Mouse (Mus musculus) CH12.LX (cell line): ENCODE data around the gene Man2a1. TPM values are rescaled to one million over a fixed set of nuclear protein-coding genes. Genes with fewer than 3 reads are reported as not detected.

Source experiments
- DNase-seq: peaks from one replicate; pipeline ENCODE4 v3.0.0-alpha.2; 2013; ENCODE audit errors: extremely low read depth
- H3K27ac ChIP-seq: 2 replicates; pipeline ENCODE4 v1.5.1; 2012; ENCODE audit warnings: low read depth, mild to moderate bottlenecking, control low read depth, moderate library complexity; ENCODE audit not compliant: insufficient read depth
- H3K27me3 ChIP-seq: replicated peaks from 2 replicates; pipeline ENCODE3; 2012; ENCODE audit warnings: inconsistent platforms
- H3K36me3 ChIP-seq, 2 experiments: replicated peaks in 1 of 2; 2 replicates each; pipeline versions ENCODE3 to v1.6.1; 2012; ENCODE audit warnings: inconsistent platforms in 1 of 2, low read length in 1 of 2, mild to moderate bottlenecking in 1 of 2, mixed read lengths in 1 of 2, moderate library complexity in 1 of 2; ENCODE audit not compliant: control insufficient read depth in 1 of 2, insufficient read depth in 1 of 2
- H3K4me1 ChIP-seq, 2 experiments: 2 replicates each; pipeline ENCODE4 v1.6.1; 2012; ENCODE audit warnings: inconsistent platforms in 1 of 2, moderate library complexity in 1 of 2; ENCODE audit not compliant: insufficient read depth in 2 of 2, control insufficient read depth in 1 of 2
- H3K4me2 ChIP-seq: 2 replicates; pipeline ENCODE4 v1.6.1; 2012; ENCODE audit warnings: low read depth, mild to moderate bottlenecking, control low read depth; ENCODE audit not compliant: poor library complexity, insufficient read depth, severe bottlenecking
- H3K4me3 ChIP-seq, 3 experiments: fragments of 150-350 bp in 1 of 3; sonication (generic) in 1 of 3; replicated peaks in 1 of 3; 2 replicates each; pipeline versions ENCODE3 to v1.5.1; 2011 to 2012; ENCODE audit warnings: low read depth in 2 of 3, low read length in 2 of 3, mild to moderate bottlenecking in 2 of 3, moderate library complexity in 2 of 3, control low read depth in 1 of 3, improper control_type of control experiment in 1 of 3, inconsistent platforms in 1 of 3, mixed read lengths in 1 of 3; ENCODE audit not compliant: poor library complexity in 1 of 3
- H3K79me2 ChIP-seq: replicated peaks from 2 replicates; pipeline ENCODE4 v1.6.1; 2012; ENCODE audit warnings: mild to moderate bottlenecking, moderate library complexity; ENCODE audit not compliant: control insufficient read depth, poor library complexity, insufficient read depth, severe bottlenecking; ENCODE audit errors: extremely low read depth
- H3K9ac ChIP-seq: 2 replicates; pipeline ENCODE4 v1.6.1; 2012; ENCODE audit warnings: low read depth, mild to moderate bottlenecking, control low read depth, moderate library complexity; ENCODE audit not compliant: insufficient read depth
- H3K9me3 ChIP-seq: replicated peaks from 2 replicates; pipeline ENCODE3; 2012; ENCODE audit warnings: low read length, inconsistent platforms, mixed read lengths
- CTCF ChIP-seq, 2 experiments: IDR thresholded peaks in 1 of 2; conservative IDR thresholded peaks in 1 of 2; 2 replicates each; pipeline ENCODE4 v1.5.1; 2011 to 2012; ENCODE audit warnings: low read depth in 2 of 2, low read length in 2 of 2, improper control_type of control experiment in 1 of 2, inconsistent platforms in 1 of 2, mild to moderate bottlenecking in 1 of 2, moderate library complexity in 1 of 2
- E2F4 ChIP-seq: IDR thresholded peaks from 2 replicates; pipeline ENCODE4 v1.6.1; 2011; ENCODE audit warnings: low read depth, low read length, improper control_type of control experiment; ENCODE audit not compliant: insufficient replicate concordance
- EP300 ChIP-seq: IDR thresholded peaks from 2 replicates; pipeline ENCODE4 v1.6.1; 2011; ENCODE audit warnings: low read length, improper control_type of control experiment
- HCFC1 ChIP-seq: IDR thresholded peaks from 2 replicates; pipeline ENCODE4 v1.6.1; 2012; ENCODE audit warnings: low read depth, mild to moderate bottlenecking, inconsistent platforms, low read length, improper control_type of control experiment
- IRF4 ChIP-seq: IDR thresholded peaks from 2 replicates; pipeline ENCODE4 v1.6.1; 2014; ENCODE audit warnings: low read depth, mild to moderate bottlenecking, inconsistent platforms, low read length, improper control_type of control experiment
- JUN ChIP-seq: IDR thresholded peaks from 2 replicates; pipeline ENCODE4 v1.6.1; 2011; ENCODE audit warnings: low read depth, mild to moderate bottlenecking, low read length, improper control_type of control experiment, moderate library complexity; ENCODE audit not compliant: insufficient read depth
- KAT2A ChIP-seq: IDR thresholded peaks from 2 replicates; pipeline ENCODE4 v1.6.1; 2012; ENCODE audit warnings: low read length, improper control_type of control experiment, inconsistent platforms; ENCODE audit not compliant: insufficient replicate concordance
- MAX ChIP-seq: IDR thresholded peaks from 2 replicates; pipeline ENCODE4 v1.6.1; 2011; ENCODE audit warnings: low read length, improper control_type of control experiment
- MYC ChIP-seq: IDR thresholded peaks from 2 replicates; pipeline ENCODE4 v1.6.1; 2011; ENCODE audit warnings: low read depth, mild to moderate bottlenecking, improper control_type of control experiment, low read length
- NELFE ChIP-seq: IDR thresholded peaks from 2 replicates; pipeline ENCODE4 v1.6.1; 2011; ENCODE audit warnings: low read depth, low read length, improper control_type of control experiment
- POLR2A ChIP-seq: IDR thresholded peaks from 2 replicates; pipeline ENCODE4 v1.6.1; 2011; ENCODE audit warnings: low read depth, mild to moderate bottlenecking, improper control_type of control experiment, low read length
- RAD21 ChIP-seq: IDR thresholded peaks from 2 replicates; pipeline ENCODE4 v1.6.1; 2011; ENCODE audit warnings: low read depth, mild to moderate bottlenecking, low read length, improper control_type of control experiment, moderate library complexity
- RCOR1 ChIP-seq: conservative IDR thresholded peaks from 2 replicates; pipeline ENCODE4 v1.6.1; 2012; ENCODE audit warnings: low read depth, mild to moderate bottlenecking, inconsistent platforms, low read length, improper control_type of control experiment
- SMC3 ChIP-seq: IDR thresholded peaks from 2 replicates; pipeline ENCODE4 v1.6.1; 2011; ENCODE audit warnings: low read depth, low read length, improper control_type of control experiment
- TCF12 ChIP-seq: IDR thresholded peaks from 2 replicates; pipeline ENCODE4 v1.6.1; 2014; ENCODE audit warnings: low read depth, mild to moderate bottlenecking, inconsistent platforms, low read length, improper control_type of control experiment
- UBTF ChIP-seq: IDR thresholded peaks from 2 replicates; pipeline ENCODE4 v1.6.1; 2012; ENCODE audit warnings: low read depth, mild to moderate bottlenecking, inconsistent platforms, low read length, improper control_type of control experiment, moderate library complexity
- ZKSCAN1 ChIP-seq: IDR thresholded peaks from 2 replicates; pipeline ENCODE4 v1.6.1; 2012; ENCODE audit warnings: low read depth, inconsistent platforms, low read length, improper control_type of control experiment, borderline replicate concordance
- ZMIZ1 ChIP-seq: IDR thresholded peaks from 2 replicates; pipeline ENCODE4 v1.6.1; 2012; ENCODE audit warnings: low read depth, mild to moderate bottlenecking, inconsistent platforms, low read length, improper control_type of control experiment
- dilution Hi-C: fragments of 300-500 bp; cut with MboI; formaldehyde crosslinking; loops from 2 replicates; pipeline ENCODE4 v1.14.3; 2020; ENCODE audit warnings: low sequenced_read_pairs; ENCODE audit not compliant: extremely low pct_unique_long_range_greater_than_20kb, extremely low pct_ligation_motif_present
- in situ Hi-C: fragments of 300-500 bp; cut with MboI; formaldehyde crosslinking; loops from 3 replicates; pipeline ENCODE4 v1.14.3; 2019; ENCODE audit warnings: low sequenced_read_pairs, low pct_ligation_motif_present, low pct_unique_long_range_greater_than_20kb, mixed read lengths
- polyA plus RNA-seq: library from polyadenylated mRNA; unstranded; fragments of >175 nt; gene quantifications from 2 replicates; pipeline ENCODE4 v1.2.1, GENCODE M21; 2012; ENCODE audit warnings: low read depth; ENCODE audit not compliant: insufficient read length
- total RNA-seq, 2 experiments: library from RNA; depleted of rRNA; stranded (reverse); fragments of 300-350 nt in 1 of 2; fragments of >200 nt in 1 of 2; gene quantifications; 2 replicates each; pipeline ENCODE4 v1.2.3; 2012 to 2014

Gene Man2a1
- total and polyA plus RNA-seq, 3 experiments: 7.9 to 15.4 (median 11.9) TPM

DNA sequence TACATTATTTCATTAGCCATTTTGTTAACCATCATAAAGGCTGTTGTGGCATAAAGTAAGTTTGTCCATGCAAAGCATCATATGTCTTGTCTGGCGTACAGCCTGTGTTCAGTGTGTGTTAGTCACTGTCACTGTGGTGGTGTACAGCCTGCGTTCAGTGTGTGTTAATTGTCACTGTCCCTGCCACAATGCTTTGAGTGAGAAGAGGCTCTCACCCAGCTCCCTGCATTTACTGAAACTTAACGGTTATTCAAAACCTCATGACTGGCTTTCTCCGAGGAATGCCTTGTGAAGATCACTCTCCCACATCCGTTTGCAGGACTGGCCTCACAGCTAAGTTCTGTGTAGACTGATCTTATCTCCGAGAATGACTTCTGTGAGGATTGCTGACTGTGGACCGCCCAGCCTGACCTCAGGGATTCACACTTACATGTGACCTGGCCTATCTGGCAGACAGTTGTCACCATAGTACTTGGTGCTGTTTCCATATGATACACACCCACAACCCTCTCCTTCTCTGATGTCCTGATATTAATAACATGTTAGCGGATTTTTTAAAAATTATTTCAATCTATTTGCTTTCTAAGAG, 146.2 kb downstream of the Man2a1 start:
- no peak overlapping the region for H3K4me3 ChIP-seq
- dilution Hi-C loops: no loop called here
- H3K79me2 ChIP-seq: no peaks in the 10 kb centered on the region
- no peak overlapping the region for H3K4me2 ChIP-seq
- peaks cover 0 to 9% of the 10 kb centered on the region in 2 experiments; a peak in 2 of 4 replicates for H3K4me1 ChIP-seq
- no peak overlapping the region for H3K9ac ChIP-seq
- H3K27ac ChIP-seq: no peak overlapping the region
- in situ Hi-C loops: no loop called here
- no peaks in the 10 kb centered on the region for H3K27me3 ChIP-seq
- peaks cover 7 to 70% of the 10 kb centered on the region in 2 experiments for H3K36me3 ChIP-seq
- TF ChIP-seq RCOR1 (no peak), RAD21 (no peak), JUN (no peak), MAX (no peak), NELFE (no peak), TCF12 (no peak), KAT2A (no peak), SMC3 (no peak), EP300 (no peak)
- peaks cover 7% of the 10 kb centered on the region for H3K9me3 ChIP-seq
- DNase-seq: no peak

DNA sequence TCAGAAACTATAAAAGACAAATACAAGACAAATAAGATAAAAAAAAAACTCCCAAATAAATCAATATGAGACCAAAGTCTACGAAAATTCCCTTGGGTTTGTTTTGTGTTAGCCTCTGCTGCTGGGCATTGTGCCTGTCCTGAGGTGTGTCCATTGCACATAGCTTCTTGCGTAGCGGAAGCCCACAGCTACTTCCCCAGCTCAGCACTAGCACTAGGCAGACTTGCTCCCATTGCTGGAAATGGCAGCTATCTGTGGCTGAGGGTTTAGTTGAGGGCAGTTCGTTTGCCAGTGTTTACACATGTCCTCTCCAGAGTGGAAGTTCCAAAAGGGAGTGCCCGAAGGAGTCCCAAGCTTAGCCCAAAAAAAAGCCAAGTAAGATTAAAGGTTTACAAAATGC, 146.9 kb downstream of the Man2a1 start:
- no peak for DNase-seq
- dilution Hi-C loops: no loop called here
- in situ Hi-C loops: no loop called here
- H3K4me2 ChIP-seq: no peak overlapping the region
- no peak overlapping the region for H3K4me3 ChIP-seq
- no peaks in the 10 kb centered on the region for H3K27me3 ChIP-seq
- H3K4me1 ChIP-seq: peaks cover 0 to 13% of the 10 kb centered on the region in 2 experiments; a peak in 2 of 4 replicates
- TF ChIP-seq UBTF (no peak), POLR2A (no peak), HCFC1 (no peak), E2F4 (no peak)
- TF ChIP-seq, all 38 proteins: peak for 0
- H3K9me3 ChIP-seq: peaks cover 7% of the 10 kb centered on the region
- no peak overlapping the region for H3K27ac ChIP-seq
- H3K36me3 ChIP-seq: peaks cover 7 to 63% of the 10 kb centered on the region in 2 experiments
- H3K9ac ChIP-seq: no peak overlapping the region
- no peaks in the 10 kb centered on the region for H3K79me2 ChIP-seq

- Histone ChIP-seq H3K36me3 (peaks cover 7 to 56% of the 10 kb centered on the region in 2 experiments), H3K79me2 (no peaks in the 10 kb centered on the region), H3K4me3 (no peak overlapping the region), H3K4me2 (no peak overlapping the region), H3K9me3 (peaks cover 7% of the 10 kb centered on the region)
- in situ Hi-C loops: no loop called here
- TF ChIP-seq IRF4 (no peak), ZKSCAN1 (no peak), ZMIZ1 (no peak), MYC (no peak), KAT2A (no peak), JUN (no peak), CTCF (conservative IDR thresholded peaks at IDR 0.05 in 1 of 2, IDR thresholded peaks at IDR 0.05 in 1 of 2; ENCODE audit: low read depth in 2 of 2, low read length in 2 of 2) (no peak), MAX (no peak)
- TF ChIP-seq, all 38 proteins: peak for 0
- no peak for DNase-seq
- dilution Hi-C loops: no loop called here
- Histone ChIP-seq H3K9ac (no peak overlapping the region), H3K27ac (no peak overlapping the region), H3K4me1 (peaks cover 0 to 19% of the 10 kb centered on the region in 2 experiments; a peak in 2 of 4 replicates), H3K27me3 (no peaks in the 10 kb centered on the region)
Observed at GRCm38 (mm10) chr17:64748131-64748530, 147.6 kb downstream of the Man2a1 start.
